Mouse (Mus musculus) MEL (cell line): ENCODE results near the gene Lao1. TPM values are rescaled to one million over a fixed set of nuclear protein-coding genes. Genes with fewer than 3 reads are reported as not detected.

ENCODE experiments used
- DNase-seq: peaks from one replicate; pipeline ENCODE4 v3.0.0; 2011; ENCODE audit warnings: low read depth, low spot score
- H3K27ac ChIP-seq: 2 replicates; pipeline ENCODE4 v1.5.1; 2012; ENCODE audit warnings: low read depth, mild to moderate bottlenecking, control low read depth, low read length, moderate library complexity; ENCODE audit not compliant: control insufficient read depth
- H3K27me3 ChIP-seq, 2 experiments: fragments of 150-350 bp in 1 of 2; sonication (generic) in 1 of 2; 2 replicates each; pipeline ENCODE4 v1.6.1; 2012; ENCODE audit warnings: low read length in 2 of 2, mild to moderate bottlenecking in 2 of 2, improper control_type of control experiment in 1 of 2, moderate library complexity in 1 of 2; ENCODE audit not compliant: insufficient read depth in 2 of 2, control insufficient read depth in 1 of 2
- H3K36me3 ChIP-seq, 2 experiments: 2 replicates each; pipeline ENCODE4 v1.6.1; 2012 to 2014; ENCODE audit warnings: low read length in 2 of 2, improper control_type of control experiment in 1 of 2, inconsistent platforms in 1 of 2, mild to moderate bottlenecking in 1 of 2; ENCODE audit not compliant: insufficient read depth in 2 of 2, control insufficient read depth in 1 of 2
- H3K4me1 ChIP-seq, 2 experiments: fragments of 150-350 bp in 1 of 2; sonication (generic) in 1 of 2; 2 replicates each; pipeline ENCODE4 v1.6.1; 2012; ENCODE audit warnings: low read length in 2 of 2, improper control_type of control experiment in 1 of 2, mild to moderate bottlenecking in 1 of 2; ENCODE audit not compliant: insufficient read depth in 2 of 2, control insufficient read depth in 1 of 2
- H3K4me3 ChIP-seq, 2 experiments: fragments of 150-350 bp in 1 of 2; sonication (generic) in 1 of 2; 2 replicates each; pipeline ENCODE4 v1.5.1; 2012; ENCODE audit warnings: low read depth in 2 of 2, low read length in 2 of 2, mild to moderate bottlenecking in 2 of 2, moderate library complexity in 2 of 2, control low read depth in 1 of 2, improper control_type of control experiment in 1 of 2; ENCODE audit not compliant: control insufficient read depth in 1 of 2, insufficient read depth in 1 of 2
- H3K79me2 ChIP-seq: 2 replicates; pipeline ENCODE4 v1.6.1; 2012; ENCODE audit warnings: mild to moderate bottlenecking, low read length, moderate library complexity; ENCODE audit not compliant: control insufficient read depth, poor library complexity, insufficient read depth
- H3K9ac ChIP-seq: 2 replicates; pipeline ENCODE4 v1.6.1; 2012; ENCODE audit warnings: low read depth, mild to moderate bottlenecking, control low read depth, low read length, moderate library complexity; ENCODE audit not compliant: control insufficient read depth, poor library complexity, severe bottlenecking
- H3K9me3 ChIP-seq: fragments of 150-350 bp; sonication (generic); replicated peaks from 2 replicates; pipeline ENCODE4 v1.6.1; 2012; ENCODE audit warnings: mild to moderate bottlenecking, low read length, improper control_type of control experiment, moderate library complexity; ENCODE audit not compliant: insufficient read depth
- CHD2 ChIP-seq: IDR thresholded peaks from 2 replicates; pipeline ENCODE4 v1.6.1; 2011; ENCODE audit warnings: low read length, improper control_type of control experiment
- CTCF ChIP-seq, 3 experiments: IDR thresholded peaks in 2 of 3; conservative IDR thresholded peaks in 1 of 3; 2 replicates each; pipeline ENCODE4 v1.5.1; 2011 to 2012; ENCODE audit warnings: low read length in 3 of 3, low read depth in 2 of 3, mild to moderate bottlenecking in 2 of 3, improper control_type of control experiment in 1 of 3, inconsistent platforms in 1 of 3, mixed read lengths in 1 of 3, moderate library complexity in 1 of 3; ENCODE audit not compliant: control insufficient read depth in 1 of 3, insufficient read depth in 1 of 3, poor library complexity in 1 of 3, severe bottlenecking in 1 of 3
- EP300 ChIP-seq, 2 experiments: IDR thresholded peaks; 2 replicates each; pipeline ENCODE4 v1.6.1; 2011; ENCODE audit warnings: improper control_type of control experiment in 2 of 2, low read length in 2 of 2, low read depth in 1 of 2, mild to moderate bottlenecking in 1 of 2
- GABPA ChIP-seq: IDR thresholded peaks from 2 replicates; pipeline ENCODE4 v1.6.1; 2012; ENCODE audit warnings: low read depth, mild to moderate bottlenecking, inconsistent platforms, low read length, improper control_type of control experiment, moderate library complexity
- MAZ ChIP-seq: IDR thresholded peaks from 2 replicates; pipeline ENCODE4 v1.6.1; 2012; ENCODE audit warnings: low read depth, mild to moderate bottlenecking, inconsistent platforms, low read length, improper control_type of control experiment
- MYB ChIP-seq: IDR thresholded peaks from 2 replicates; pipeline ENCODE4 v1.6.1; 2011; ENCODE audit warnings: mild to moderate bottlenecking, low read depth, low read length, improper control_type of control experiment
- NELFE ChIP-seq: IDR thresholded peaks from 2 replicates; pipeline ENCODE4 v1.6.1; 2011; ENCODE audit warnings: low read depth, low read length, improper control_type of control experiment
- NRF1 ChIP-seq: IDR thresholded peaks from 2 replicates; pipeline ENCODE4 v1.6.1; 2014; ENCODE audit warnings: low read depth, mild to moderate bottlenecking, inconsistent platforms, low read length, improper control_type of control experiment, moderate library complexity; ENCODE audit not compliant: poor library complexity, insufficient read depth, severe bottlenecking
- POLR2AphosphoS5 ChIP-seq: IDR thresholded peaks from 2 replicates; pipeline ENCODE4 v1.6.1; 2012; ENCODE audit warnings: low read depth, borderline replicate concordance, mild to moderate bottlenecking, inconsistent platforms, low read length, moderate library complexity, mixed read lengths
- RAD21 ChIP-seq: IDR thresholded peaks from 2 replicates; pipeline ENCODE4 v1.6.1; 2011; ENCODE audit warnings: mild to moderate bottlenecking, low read depth, low read length, improper control_type of control experiment
- RCOR1 ChIP-seq: IDR thresholded peaks from 2 replicates; pipeline ENCODE4 v1.6.1; 2012; ENCODE audit warnings: low read depth, mild to moderate bottlenecking, inconsistent platforms, low read length, improper control_type of control experiment
- SIN3A ChIP-seq: IDR thresholded peaks from 2 replicates; pipeline ENCODE4 v1.6.1; 2012; ENCODE audit warnings: low read length, improper control_type of control experiment, inconsistent platforms
- SMC3 ChIP-seq: IDR thresholded peaks from 2 replicates; pipeline ENCODE4 v1.6.1; 2011; ENCODE audit warnings: low read depth, low read length, improper control_type of control experiment
- TAL1 ChIP-seq: IDR thresholded peaks from 2 replicates; pipeline ENCODE4 v1.6.1; 2012; ENCODE audit warnings: mild to moderate bottlenecking, inconsistent platforms, low read length, moderate library complexity, mixed read lengths
- TBP ChIP-seq: IDR thresholded peaks from 2 replicates; pipeline ENCODE4 v1.8.0; 2011; ENCODE audit warnings: low read depth, low read length, improper control_type of control experiment
- TCF12 ChIP-seq: IDR thresholded peaks from 2 replicates; pipeline ENCODE4 v1.6.1; 2014; ENCODE audit warnings: low read depth, mild to moderate bottlenecking, inconsistent platforms, low read length, improper control_type of control experiment, moderate library complexity
- UBTF ChIP-seq: IDR thresholded peaks from 2 replicates; pipeline ENCODE4 v1.6.1; 2012; ENCODE audit warnings: low read depth, mild to moderate bottlenecking, inconsistent platforms, low read length, improper control_type of control experiment, moderate library complexity, borderline replicate concordance; ENCODE audit not compliant: insufficient read depth
- USF1 ChIP-seq: IDR thresholded peaks from 2 replicates; pipeline ENCODE4 v1.6.1; 2014; ENCODE audit warnings: low read depth, mild to moderate bottlenecking, inconsistent platforms, low read length, improper control_type of control experiment, moderate library complexity
- USF2 ChIP-seq, 2 experiments: IDR thresholded peaks; 2 replicates each; pipeline ENCODE4 v1.6.1; 2011 to 2012; ENCODE audit warnings: improper control_type of control experiment in 2 of 2, low read length in 2 of 2, borderline replicate concordance in 1 of 2, inconsistent platforms in 1 of 2, low read depth in 1 of 2, mild to moderate bottlenecking in 1 of 2; ENCODE audit not compliant: insufficient read depth in 1 of 2
- ZC3H11A ChIP-seq: IDR thresholded peaks from 2 replicates; pipeline ENCODE4 v1.6.1; 2012; ENCODE audit warnings: low read depth, mild to moderate bottlenecking, inconsistent platforms, low read length, improper control_type of control experiment
- ZMIZ1 ChIP-seq: IDR thresholded peaks from 2 replicates; pipeline ENCODE4 v1.6.1; 2012; ENCODE audit warnings: low read depth, mild to moderate bottlenecking, inconsistent platforms, low read length, improper control_type of control experiment, moderate library complexity
- ZNF384 ChIP-seq: IDR thresholded peaks from 2 replicates; pipeline ENCODE4 v1.6.1; 2012; ENCODE audit warnings: low read depth, mild to moderate bottlenecking, inconsistent platforms, low read length, improper control_type of control experiment
- polyA plus RNA-seq, 2 experiments: library from polyadenylated mRNA; stranded (reverse) in 1 of 2; unstranded in 1 of 2; fragments of >175 nt in 1 of 2; fragments of >200 nt in 1 of 2; gene quantifications; 2 replicates each; pipeline versions ENCODE4 v1.2.1 to v1.2.4; 2012; ENCODE audit warnings: low replicate concordance in 2 of 2, low read depth in 1 of 2; ENCODE audit not compliant: insufficient read length in 2 of 2, insufficient read depth in 1 of 2, missing spikeins in 1 of 2
- total RNA-seq: library from RNA; depleted of rRNA; stranded (reverse); fragments of 300-350 nt; gene quantifications from 2 replicates; pipeline ENCODE4 v1.2.3, GENCODE M21; 2012

Lao1 gene
- total and polyA plus RNA-seq, 3 experiments, result not detected

DNA sequence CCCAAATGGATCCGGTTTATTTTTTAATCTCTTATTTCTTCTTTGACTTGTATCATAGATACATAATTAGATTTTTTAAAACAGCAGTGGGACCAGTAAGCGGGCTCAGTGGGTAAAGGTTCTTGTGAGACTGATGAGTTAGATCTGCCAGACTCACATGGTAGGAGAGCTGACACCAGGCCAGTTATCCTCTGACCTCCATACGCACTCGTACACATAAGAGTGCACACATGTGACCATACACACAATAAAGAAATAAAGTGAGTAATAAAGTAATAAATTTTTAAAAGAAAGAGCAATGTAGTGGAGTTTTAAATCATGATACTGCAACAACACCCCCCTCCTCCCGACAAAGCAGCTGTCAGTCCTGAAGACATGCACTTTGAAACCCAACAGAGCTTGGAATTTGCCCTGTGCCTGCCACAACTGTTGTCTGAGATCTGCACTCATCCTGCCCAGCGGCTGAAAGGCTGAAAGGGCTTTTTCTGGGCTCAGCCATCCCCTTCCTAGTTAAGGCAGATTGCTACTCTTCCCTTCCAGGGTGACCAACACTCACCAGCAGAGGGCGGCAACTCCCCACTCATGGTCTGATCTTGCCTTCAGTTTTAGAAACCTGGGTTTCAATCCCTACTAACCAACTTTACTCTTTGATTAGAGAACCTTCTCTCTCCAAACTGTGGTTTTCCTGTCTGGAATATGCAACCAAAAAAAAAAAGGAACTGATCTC, 43.4 kb downstream of the Lao1 start:
- no peak overlapping the region for H3K27ac ChIP-seq

GRCm38 (mm10) chr4:119007602-119008001, 46.2 kb downstream of the Lao1 start:
- TF ChIP-seq SMC3 (no peak), TAL1 (no peak), CHD2 (no peak), NELFE (no peak), RCOR1 (no peak), TBP (no peak), UBTF (no peak), SIN3A (no peak), CTCF (IDR thresholded peaks at IDR 0.05 in 2 of 3, conservative IDR thresholded peaks at IDR 0.05 in 1 of 3; ENCODE audit: control insufficient read depth in 1 of 3, insufficient read depth in 1 of 3, low read depth in 2 of 3, low read length in 3 of 3, poor library complexity in 1 of 3, severe bottlenecking in 1 of 3) (no peak), GABPA (no peak), ZMIZ1 (no peak), USF1 (no peak), MYB (no peak), TCF12 (no peak), POLR2AphosphoS5 (no peak)
- H3K9ac ChIP-seq, result no peak overlapping the region
- no peak overlapping the region for H3K4me3 ChIP-seq
- H3K27me3 ChIP-seq, result no peaks in the 10 kb centered on the region
- H3K27ac ChIP-seq, result no peak overlapping the region
- no peaks in the 10 kb centered on the region for H3K9me3 ChIP-seq
- no peaks in the 10 kb centered on the region for H3K36me3 ChIP-seq
- DNase-seq, result no peak
- no peaks in the 10 kb centered on the region for H3K79me2 ChIP-seq
- no peaks in the 10 kb centered on the region for H3K4me1 ChIP-seq

More for the DNA sequence above, 43.4 kb downstream of the Lao1 start:
- peak; percentile 81 to 96 (median 94) for TF ChIP-seq CTCF (IDR thresholded peaks at IDR 0.05 in 2 of 3, conservative IDR thresholded peaks at IDR 0.05 in 1 of 3; ENCODE audit: control insufficient read depth in 1 of 3, insufficient read depth in 1 of 3, low read depth in 2 of 3, low read length in 3 of 3, poor library complexity in 1 of 3, severe bottlenecking in 1 of 3)
- no peak for TF ChIP-seq USF2 (IDR thresholded peaks at IDR 0.05; ENCODE audit: borderline replicate concordance in 1 of 2, insufficient read depth in 1 of 2, low read depth in 1 of 2, low read length in 2 of 2)
- peak; percentile 47; the same call in 1 of the 2 replicates for TF ChIP-seq SIN3A
- TF ChIP-seq NRF1, result no peak
- TF ChIP-seq RAD21, result peak; percentile 98
- TF ChIP-seq ZMIZ1, result no peak
- no peak for TF ChIP-seq MAZ
- no peak for TF ChIP-seq EP300 (IDR thresholded peaks at IDR 0.05; ENCODE audit: low read depth in 1 of 2, low read length in 2 of 2)
- TF ChIP-seq RCOR1, result no peak
- no peak for TF ChIP-seq ZNF384
- peak; percentile 98 for TF ChIP-seq SMC3
- peak; percentile 98 for TF ChIP-seq ZC3H11A
- peak; percentile 82 for DNase-seq
- H3K9me3 ChIP-seq, result no peaks in the 10 kb centered on the region
- H3K4me3 ChIP-seq, result no peak overlapping the region
- H3K9ac ChIP-seq, result no peak overlapping the region
- H3K4me1 ChIP-seq, result peaks cover 0 to 3% of the 10 kb centered on the region in 2 experiments; a peak in 1 of 4 replicates
- H3K79me2 ChIP-seq, result no peaks in the 10 kb centered on the region
- H3K36me3 ChIP-seq, result no peaks in the 10 kb centered on the region
- H3K27me3 ChIP-seq, result peaks cover 0 to 2% of the 10 kb centered on the region in 2 experiments; a peak in 2 of 4 replicates
